In the genomic region with DNA sequence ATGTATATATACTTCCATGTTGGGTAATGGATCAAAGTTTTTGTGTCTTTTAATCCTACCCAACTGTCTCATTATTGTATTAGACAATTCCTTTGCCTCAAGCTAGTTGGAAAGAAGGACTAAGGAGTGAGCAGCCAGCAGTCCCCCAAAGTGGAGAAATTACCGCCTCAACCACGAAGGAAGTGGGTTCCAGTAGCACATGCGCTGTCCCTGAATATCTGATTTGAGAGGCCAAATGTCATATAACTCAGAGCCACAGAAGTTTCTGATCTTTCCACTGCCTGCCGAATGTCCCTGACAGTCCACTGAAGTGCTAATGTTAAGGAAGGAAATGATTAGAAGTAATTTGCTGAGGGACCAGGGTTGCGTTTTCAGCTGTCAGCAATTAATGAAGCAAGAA, we compare ENCODE assay signal across 21 mouse cellular contexts.
A peak's percentile ranks its signal among the peaks of the same experiment; 100 is the strongest.
DNase-seq lines count a peak whose midpoint lies in the region; ATAC-seq lines count a peak whose summit lies in the region.
"Had no signal": no experiment of that assay in that cellular context is flagged by ENCODE, and none has a peak within 500 bp of the region (broad histone marks: within the 10 kb centered on the region; RNA-seq: fewer than 3 reads in every experiment).

No protein-coding gene starts in this region.

- DNase-seq in embryo, embryonic 10.5 days (ENCODE audit: low spot score) = peak; percentile 8
- no peak for DNase-seq in embryo, embryonic 11 days
- DNase-seq in embryonic facial prominence, embryonic 11.5 days (ENCODE audit: low spot score) = peak; percentile 28
- no peak for DNase-seq in layer of hippocampus, postnatal 36 days
- no peak for DNase-seq in midbrain, embryonic 14.5 days
- no peak for DNase-seq in right cerebral cortex, adult 2 months (ENCODE audit: low spot score in 2 of 2)
- DNase-seq: adrenal gland, adult 8-10 months; adrenal gland, postnatal 14 days; cerebellum, adult 11 months; cerebellum, adult 8-10 months; forebrain, postnatal 0 days had no signal

- ATAC-seq in common myeloid progenitor, adult 5-6 weeks (replicated peaks; ENCODE audit: low read depth, poor library complexity, severe bottlenecking) = peak; percentile 58
- ATAC-seq in embryonic facial prominence, embryonic 11.5 days (replicated peaks; ENCODE audit: insufficient number of reproducible peaks, low FRiP score, low TSS enrichment, low read depth) = no peak
- peak; percentile 44; the same call in 1 of the 2 replicates for ATAC-seq in megakaryocyte progenitor cell, adult 5-6 weeks (replicated peaks; ENCODE audit: poor library complexity)
- no peak for ATAC-seq in midbrain, embryonic 14.5 days (ENCODE audit: low FRiP score, low TSS enrichment)
- ATAC-seq: activated CD4-positive, CD25-positive, alpha-beta regulatory T cell, adult 4 months; CD4-positive, CD25-positive, alpha-beta regulatory T cell, adult 4 months; forebrain, embryonic 13.5 days; forebrain, postnatal 0 days; Patski had no signal

- no peaks in the 10 kb centered on the region for H3K4me1 ChIP-seq in embryonic facial prominence, embryonic 11.5 days (ENCODE audit: control insufficient read depth, insufficient read depth, low read length)
- H3K4me1 ChIP-seq in midbrain, embryonic 14.5 days (ENCODE audit: control insufficient read depth, insufficient read depth, low read length) = no peaks in the 10 kb centered on the region
- H3K4me1 ChIP-seq: embryonic facial prominence, embryonic 12.5 days; forebrain, embryonic 13.5 days; forebrain, embryonic 15.5 days had no signal

- no peak overlapping the region for H3K4me2 ChIP-seq in embryonic facial prominence, embryonic 11.5 days (ENCODE audit: low read depth, low read length)
- no peak overlapping the region for H3K4me2 ChIP-seq in midbrain, embryonic 14.5 days (ENCODE audit: low read length)
- H3K4me2 ChIP-seq: embryonic facial prominence, embryonic 12.5 days; forebrain, embryonic 13.5 days; forebrain, embryonic 15.5 days had no signal

- no peaks in the 10 kb centered on the region for H3K36me3 ChIP-seq in embryonic facial prominence, embryonic 11.5 days (replicated peaks; ENCODE audit: control insufficient read depth, insufficient read depth, low read depth, low read length)
- no peaks in the 10 kb centered on the region for H3K36me3 ChIP-seq in midbrain, embryonic 14.5 days (ENCODE audit: control insufficient read depth, insufficient read depth, low read length)
- H3K36me3 ChIP-seq: embryonic facial prominence, embryonic 12.5 days; forebrain, embryonic 15.5 days; G1E had no signal

- H3K27me3 ChIP-seq in embryonic facial prominence, embryonic 11.5 days (ENCODE audit: control insufficient read depth, insufficient read depth, low read length) = no peaks in the 10 kb centered on the region
- no peaks in the 10 kb centered on the region for H3K27me3 ChIP-seq in midbrain, embryonic 14.5 days (ENCODE audit: control insufficient read depth, insufficient read depth, low read length)
- H3K27me3 ChIP-seq: CH12.LX; embryonic facial prominence, embryonic 12.5 days; forebrain, embryonic 13.5 days; forebrain, embryonic 15.5 days; Patski had no signal

- H3K27ac ChIP-seq in embryonic facial prominence, embryonic 11.5 days (replicated peaks; ENCODE audit: low read depth, low read length) = no peak overlapping the region
- H3K27ac ChIP-seq in midbrain, embryonic 14.5 days (replicated peaks; ENCODE audit: low read depth, low read length) = no peak overlapping the region
- H3K27ac ChIP-seq: embryonic facial prominence, embryonic 12.5 days; forebrain, embryonic 13.5 days; forebrain, embryonic 15.5 days had no signal

- WGBS in embryonic facial prominence, embryonic 11.5 days = 30% methylated on average over 5 of the region's 5 CpGs
- WGBS in midbrain, embryonic 14.5 days = 74% methylated on average over 5 of the region's 5 CpGs

- no peak overlapping the region for H3K9ac ChIP-seq in embryonic facial prominence, embryonic 11.5 days (replicated peaks; ENCODE audit: low read length)
- no peak overlapping the region for H3K9ac ChIP-seq in midbrain, embryonic 14.5 days (replicated peaks; ENCODE audit: low read length)
- H3K9ac ChIP-seq: embryonic facial prominence, embryonic 12.5 days; forebrain, embryonic 13.5 days; forebrain, embryonic 15.5 days; forebrain, postnatal 0 days had no signal

- H3K9me3 ChIP-seq in embryonic facial prominence, embryonic 11.5 days (replicated peaks; ENCODE audit: control insufficient read depth, low read length) = no peaks in the 10 kb centered on the region
- H3K9me3 ChIP-seq in midbrain, embryonic 14.5 days (ENCODE audit: control insufficient read depth, low read length) = no peaks in the 10 kb centered on the region
- H3K9me3 ChIP-seq: embryonic facial prominence, embryonic 12.5 days; forebrain, embryonic 13.5 days; forebrain, embryonic 15.5 days had no signal

- no peak overlapping the region for H3K4me3 ChIP-seq in embryonic facial prominence, embryonic 11.5 days (ENCODE audit: low read depth, low read length)
- H3K4me3 ChIP-seq in midbrain, embryonic 14.5 days (replicated peaks; ENCODE audit: low read depth, low read length) = no peak overlapping the region
- H3K4me3 ChIP-seq: embryonic facial prominence, embryonic 12.5 days; forebrain, embryonic 13.5 days; forebrain, embryonic 15.5 days had no signal

Comparison
In these comparisons a context has a peak if more than half of its experiments do, and no peak if none do; other contexts are left out.
1. DNase-seq: peak in embryo, embryonic 10.5 days (single experiment) and embryonic facial prominence, embryonic 11.5 days (single experiment); none in embryo, embryonic 11 days (single experiment), layer of hippocampus, postnatal 36 days (0 of 2), midbrain, embryonic 14.5 days (single experiment) and right cerebral cortex, adult 2 months (0 of 2).
2. ATAC-seq: peak in common myeloid progenitor, adult 5-6 weeks (single experiment) and megakaryocyte progenitor cell, adult 5-6 weeks (single experiment); none in embryonic facial prominence, embryonic 11.5 days (single experiment) and midbrain, embryonic 14.5 days (single experiment).